Comparison of ENCODE assay signal across 8 mouse cellular contexts in genomic region chr9:50333413-50333812, GRCm38 (mm10). TPM values are rescaled to one million over a fixed set of nuclear protein-coding genes. Genes with fewer than 3 reads are reported as not detected.
A peak's percentile ranks its signal among the peaks of the same experiment; 100 is the strongest.
DNase-seq lines count a peak whose midpoint lies in the region; ATAC-seq lines count a peak whose summit lies in the region.

No protein-coding gene starts in this region.

- intact Hi-C loops in left cerebral cortex, postnatal 14 days (cut with DNase I) = loop anchor here (2.0 kb wide), 1 partner anchor 105 kb away; no protein-coding TSS in a partner anchor

- no peaks in the 10 kb centered on the region for H3K36me3 ChIP-seq in heart, embryonic 14.5 days (ENCODE audit: control insufficient read depth, insufficient read depth, low read length)
- no peaks in the 10 kb centered on the region for H3K36me3 ChIP-seq in heart, embryonic 11.5 days (ENCODE audit: control insufficient read depth, insufficient read depth, low read length)

- no peak overlapping the region for H3K4me3 ChIP-seq in heart, embryonic 14.5 days (ENCODE audit: control insufficient read depth in 1 of 2, insufficient read depth in 1 of 2, low read depth in 1 of 2, low read length in 2 of 2)
- no peak overlapping the region for H3K4me3 ChIP-seq in heart, embryonic 11.5 days (ENCODE audit: low read depth, low read length)

- ATAC-seq in heart, embryonic 14.5 days (ENCODE audit: insufficient number of reproducible peaks, insufficient read depth, low FRiP score, low read depth) = no peak
- no peak for ATAC-seq in heart, embryonic 11.5 days (replicated peaks; ENCODE audit: insufficient number of reproducible peaks, low FRiP score, low TSS enrichment)
- ATAC-seq in common myeloid progenitor, adult 5-6 weeks (replicated peaks; ENCODE audit: low read depth, poor library complexity, severe bottlenecking) = peak; percentile 99
- ATAC-seq in erythroid progenitor cell, adult 5-6 weeks (replicated peaks; ENCODE audit: low FRiP score, poor library complexity, severe bottlenecking) = no peak

- H3K27ac ChIP-seq in heart, embryonic 14.5 days (replicated peaks in 1 of 2; ENCODE audit: control insufficient read depth in 1 of 2, insufficient read depth in 1 of 2, low read depth in 2 of 2, low read length in 2 of 2) = no peak overlapping the region
- no peak overlapping the region for H3K27ac ChIP-seq in heart, embryonic 11.5 days (ENCODE audit: low read depth, low read length)

- no peaks in the 10 kb centered on the region for H3K27me3 ChIP-seq in heart, embryonic 14.5 days (ENCODE audit: control insufficient read depth, insufficient read depth, low read length)
- H3K27me3 ChIP-seq in heart, embryonic 11.5 days (ENCODE audit: control insufficient read depth, insufficient read depth, low read length) = no peaks in the 10 kb centered on the region

- peak; percentile 46 for DNase-seq in MN1 (ENCODE audit: low spot score)
- DNase-seq in hindlimb bud, embryonic 11.5 days (ENCODE audit: extremely low spot score, low read depth, low spot score) = peak; percentile 22
- DNase-seq in left cerebral cortex, postnatal 14 days (ENCODE audit: low spot score in 2 of 2) = peak; percentile 38 to 61
- peak; percentile 63 for DNase-seq in naive thymus-derived CD4-positive, alpha-beta T cell, adult 2 months (ENCODE audit: low read depth)

- H3K9ac ChIP-seq in heart, embryonic 14.5 days (ENCODE audit: low read length) = no peak overlapping the region
- no peak overlapping the region for H3K9ac ChIP-seq in heart, embryonic 11.5 days (ENCODE audit: low read depth, low read length)

- WGBS in heart, embryonic 14.5 days = 33% methylated on average over 6 of the region's 6 CpGs
- whole genome bisulfite sequencing in heart, embryonic 11.5 days (ENCODE audit: insufficient replicate concordance) = 37% methylated on average over 6 of the region's 6 CpGs

- no peaks in the 10 kb centered on the region for H3K9me3 ChIP-seq in heart, embryonic 14.5 days (ENCODE audit: control insufficient read depth, low read length)
- H3K9me3 ChIP-seq in heart, embryonic 11.5 days (replicated peaks; ENCODE audit: control insufficient read depth, low read length) = no peaks in the 10 kb centered on the region

- H3K4me2 ChIP-seq in heart, embryonic 14.5 days (ENCODE audit: low read length) = peak overlapping the region; percentile 7; the same call in 1 of the 2 replicates
- H3K4me2 ChIP-seq in heart, embryonic 11.5 days = no peak overlapping the region

- H3K4me1 ChIP-seq in heart, embryonic 14.5 days (ENCODE audit: control insufficient read depth in 2 of 2, insufficient read depth in 2 of 2, low read length in 2 of 2) = peaks cover 0 to 3% of the 10 kb centered on the region in 2 experiments; a peak in 2 of 4 replicates
- no peaks in the 10 kb centered on the region for H3K4me1 ChIP-seq in heart, embryonic 11.5 days (ENCODE audit: control insufficient read depth, insufficient read depth, low read length)

RNA-seq across cellular contexts. Expression of gene Rpl10-ps3, which starts 11.4 kb away (rescaled TPM):
- 290 and 358 TPM in 2 replicates for polyA plus RNA-seq in heart, embryonic 14.5 days (2014; fragmentation: Nextera tagmentation; extraction: Ambion mirVana)
- polyA plus RNA-seq in heart, embryonic 11.5 days (2014; fragmentation: Nextera tagmentation; extraction: Ambion mirVana) = 192 and 226 TPM in 2 replicates
- 470 and 608 TPM in 2 replicates for total RNA-seq in common myeloid progenitor, adult 5-6 weeks (2017)
- total RNA-seq in left cerebral cortex, postnatal 14 days (2021) = 100 to 1,000 TPM; 327 to 341 TPM
- 298 and 373 TPM in 2 replicates for total RNA-seq in erythroid progenitor cell, adult 5-6 weeks (2015; ENCODE audit: low replicate concordance)
- 23.1 and 103 TPM in 2 replicates for total RNA-seq in erythroid progenitor cell, adult 5-6 weeks (2017; ENCODE audit: low replicate concordance)
